Mouse (Mus musculus) liver, embryonic 12.5 days (tissue): ENCODE measurements around the gene Edil3. TPM values are rescaled to one million over a fixed set of nuclear protein-coding genes. Genes with fewer than 3 reads are reported as not detected.

Source experiments
- ATAC-seq: fragments of 200-750 bp; cut with Nextera tagmentation; 2 replicates; pipeline ENCODE4 v1.8.0; 2017; ENCODE audit warnings: moderate number of reproducible peaks, mild to moderate bottlenecking, moderate library complexity
- H3K27ac ChIP-seq: fragments of 300-500 bp; sonication (generic); 2 replicates; pipeline ENCODE4 v1.5.1; 2016; ENCODE audit warnings: mild to moderate bottlenecking
- H3K27me3 ChIP-seq: fragments of 300-500 bp; sonication (generic); replicated peaks from 2 replicates; pipeline ENCODE4 v1.6.1; 2016; ENCODE audit warnings: mild to moderate bottlenecking, moderate library complexity
- H3K36me3 ChIP-seq: fragments of 300-500 bp; sonication (generic); 2 replicates; pipeline ENCODE4 v1.6.1; 2016; ENCODE audit warnings: mild to moderate bottlenecking, moderate library complexity
- H3K4me1 ChIP-seq: fragments of 300-500 bp; sonication (generic); 2 replicates; pipeline ENCODE4 v1.6.1; 2016
- H3K4me2 ChIP-seq: fragments of 300-500 bp; sonication (generic); 2 replicates; pipeline ENCODE4 v1.6.1; 2016; ENCODE audit warnings: mild to moderate bottlenecking, moderate library complexity
- H3K4me3 ChIP-seq: fragments of 300-500 bp; sonication (generic); 2 replicates; pipeline ENCODE4 v1.5.1; 2016; ENCODE audit warnings: mild to moderate bottlenecking, moderate library complexity
- H3K9ac ChIP-seq: fragments of 300-500 bp; sonication (generic); 2 replicates; pipeline ENCODE4 v1.6.1; 2016; ENCODE audit warnings: mild to moderate bottlenecking, moderate library complexity
- H3K9me3 ChIP-seq: fragments of 300-500 bp; sonication (generic); replicated peaks from 2 replicates; pipeline ENCODE4 v1.6.1; 2016; ENCODE audit warnings: mild to moderate bottlenecking, moderate library complexity
- whole genome bisulfite sequencing: fragments of 180-500 bp; shearing (Covaris S2); methylation state at CpG from one replicate; pipeline ENCODE4 v1.1.7; 2016; ENCODE audit not compliant: insufficient replicate concordance; 5-methylcytosine and 5-hydroxymethylcytosine counted together
- polyA plus RNA-seq: library from polyadenylated mRNA; unstranded; fragments of >200 nt; fragmentation: Nextera tagmentation; extraction: Ambion mirVana; gene quantifications from 2 replicates; pipeline ENCODE4 v1.2.1, GENCODE M21; 2016

Gene Edil3
- polyA plus RNA-seq, 1 experiment from 2014 or later, result 0.56 TPM

- ATAC-seq, result no peak
- Histone ChIP-seq H3K4me2 (peak overlapping the region; percentile 4; the same call in 1 of the 2 replicates), H3K4me3 (no peak overlapping the region), H3K4me1 (no peaks in the 10 kb centered on the region), H3K9ac (no peak overlapping the region), H3K27ac (no peak overlapping the region), H3K27me3 (peaks cover 5% of the 10 kb centered on the region; the same call in 1 of the 2 replicates), H3K36me3 (no peaks in the 10 kb centered on the region), H3K9me3 (no peaks in the 10 kb centered on the region)
- 18% methylated on average over 10 of the region's 10 CpGs for WGBS
Measured at GRCm38 (mm10) chr13:88828362-88828761, 7.1 kb downstream of the Edil3 start.

- WGBS, result 65% methylated on average over 1 of the region's 1 CpGs
- ATAC-seq, result no peak
- H3K4me3 ChIP-seq, result no peak overlapping the region
Measured at GRCm38 (mm10) chr13:88833732-88834131, 12.5 kb downstream of the Edil3 start.

GRCm38 (mm10) chr13:88849739-88850138, 28.5 kb downstream of the Edil3 start:
- H3K4me2 ChIP-seq, result no peak overlapping the region
- ATAC-seq, result no peak

More at GRCm38 (mm10) chr13:88833732-88834131, 12.5 kb downstream of the Edil3 start:
- Histone ChIP-seq H3K36me3 (no peaks in the 10 kb centered on the region), H3K27me3 (no peaks in the 10 kb centered on the region), H3K9me3 (no peaks in the 10 kb centered on the region), H3K27ac (no peak overlapping the region), H3K9ac (no peak overlapping the region), H3K4me2 (no peak overlapping the region), H3K4me1 (no peaks in the 10 kb centered on the region)

GRCm38 (mm10) chr13:88879960-88880359, 58.7 kb downstream of the Edil3 start:
- no peak for ATAC-seq

More at GRCm38 (mm10) chr13:88849739-88850138, 28.5 kb downstream of the Edil3 start:
- H3K4me1 ChIP-seq, result no peaks in the 10 kb centered on the region
- no peaks in the 10 kb centered on the region for H3K27me3 ChIP-seq
- 38% methylated on average over 4 of the region's 4 CpGs for WGBS
- H3K9me3 ChIP-seq, result no peaks in the 10 kb centered on the region
- no peaks in the 10 kb centered on the region for H3K36me3 ChIP-seq
- H3K4me3 ChIP-seq, result no peak overlapping the region
- no peak overlapping the region for H3K27ac ChIP-seq
- no peak overlapping the region for H3K9ac ChIP-seq

GRCm38 (mm10) chr13:88890728-88891127, 69.5 kb downstream of the Edil3 start:
- WGBS, result 63% methylated on average over 3 of the region's 3 CpGs
- H3K9ac ChIP-seq, result no peak overlapping the region
- no peaks in the 10 kb centered on the region for H3K4me1 ChIP-seq
- H3K27me3 ChIP-seq, result no peaks in the 10 kb centered on the region
- H3K27ac ChIP-seq, result no peak overlapping the region
- H3K4me3 ChIP-seq, result no peak overlapping the region
- no peaks in the 10 kb centered on the region for H3K36me3 ChIP-seq
- no peak overlapping the region for H3K4me2 ChIP-seq
- no peak for ATAC-seq
- H3K9me3 ChIP-seq, result no peaks in the 10 kb centered on the region

More at GRCm38 (mm10) chr13:88879960-88880359, 58.7 kb downstream of the Edil3 start:
- WGBS, result 76% methylated on average over 2 of the region's 2 CpGs
- H3K4me1 ChIP-seq, result no peaks in the 10 kb centered on the region
- H3K9ac ChIP-seq, result no peak overlapping the region
- H3K27me3 ChIP-seq, result no peaks in the 10 kb centered on the region
- no peak overlapping the region for H3K4me3 ChIP-seq
- H3K9me3 ChIP-seq, result no peaks in the 10 kb centered on the region
- H3K36me3 ChIP-seq, result no peaks in the 10 kb centered on the region
- H3K27ac ChIP-seq, result no peak overlapping the region
- no peak overlapping the region for H3K4me2 ChIP-seq

GRCm38 (mm10) chr13:88900046-88900445, 78.8 kb downstream of the Edil3 start:
- no peaks in the 10 kb centered on the region for H3K36me3 ChIP-seq
- 67% methylated on average over 3 of the region's 3 CpGs for WGBS

GRCm38 (mm10) chr13:88907405-88907804, 86.1 kb downstream of the Edil3 start:
- Histone ChIP-seq H3K4me1 (no peaks in the 10 kb centered on the region), H3K27me3 (no peaks in the 10 kb centered on the region), H3K27ac (no peak overlapping the region), H3K4me3 (no peak overlapping the region), H3K9me3 (no peaks in the 10 kb centered on the region), H3K9ac (no peak overlapping the region), H3K4me2 (no peak overlapping the region), H3K36me3 (no peaks in the 10 kb centered on the region)
- WGBS, result 80% methylated on average over 1 of the region's 1 CpGs
- no peak for ATAC-seq

More at GRCm38 (mm10) chr13:88900046-88900445, 78.8 kb downstream of the Edil3 start:
- no peak for ATAC-seq
- H3K4me2 ChIP-seq, result no peak overlapping the region
- H3K27ac ChIP-seq, result no peak overlapping the region
- H3K4me3 ChIP-seq, result no peak overlapping the region
- H3K9ac ChIP-seq, result no peak overlapping the region
- H3K27me3 ChIP-seq, result no peaks in the 10 kb centered on the region
- no peaks in the 10 kb centered on the region for H3K9me3 ChIP-seq
- H3K4me1 ChIP-seq, result no peaks in the 10 kb centered on the region

GRCm38 (mm10) chr13:88908187-88908586, 86.9 kb downstream of the Edil3 start:
- Histone ChIP-seq H3K27ac (no peak overlapping the region), H3K4me3 (no peak overlapping the region), H3K36me3 (no peaks in the 10 kb centered on the region), H3K9ac (no peak overlapping the region), H3K27me3 (no peaks in the 10 kb centered on the region), H3K4me1 (no peaks in the 10 kb centered on the region), H3K9me3 (no peaks in the 10 kb centered on the region), H3K4me2 (no peak overlapping the region)
- 55% methylated on average over 1 of the region's 1 CpGs for WGBS
- no peak for ATAC-seq

- no peaks in the 10 kb centered on the region for H3K27me3 ChIP-seq
- no peak overlapping the region for H3K4me3 ChIP-seq
- no peaks in the 10 kb centered on the region for H3K9me3 ChIP-seq
- ATAC-seq, result no peak
- H3K36me3 ChIP-seq, result no peaks in the 10 kb centered on the region
- no peaks in the 10 kb centered on the region for H3K4me1 ChIP-seq
- H3K9ac ChIP-seq, result no peak overlapping the region
- H3K4me2 ChIP-seq, result no peak overlapping the region
- no peak overlapping the region for H3K27ac ChIP-seq
- WGBS, result 44% methylated on average over 2 of the region's 2 CpGs
Measured at GRCm38 (mm10) chr13:88916503-88916902, 95.2 kb downstream of the Edil3 start.

GRCm38 (mm10) chr13:88929626-88930025, 108.4 kb downstream of the Edil3 start:
- no peak overlapping the region for H3K4me2 ChIP-seq
- H3K36me3 ChIP-seq, result no peaks in the 10 kb centered on the region
- H3K27me3 ChIP-seq, result no peaks in the 10 kb centered on the region
- 62% methylated on average over 4 of the region's 4 CpGs for WGBS
- ATAC-seq, result no peak
- no peaks in the 10 kb centered on the region for H3K9me3 ChIP-seq
- no peak overlapping the region for H3K9ac ChIP-seq
- no peak overlapping the region for H3K4me3 ChIP-seq
- H3K4me1 ChIP-seq, result no peaks in the 10 kb centered on the region
- H3K27ac ChIP-seq, result no peak overlapping the region

- H3K4me3 ChIP-seq, result no peak overlapping the region
- no peak overlapping the region for H3K27ac ChIP-seq
- ATAC-seq, result no peak
- H3K9ac ChIP-seq, result no peak overlapping the region
- no peaks in the 10 kb centered on the region for H3K4me1 ChIP-seq
- no peaks in the 10 kb centered on the region for H3K36me3 ChIP-seq
- no peaks in the 10 kb centered on the region for H3K27me3 ChIP-seq
- no peaks in the 10 kb centered on the region for H3K9me3 ChIP-seq
- 52% methylated on average over 2 of the region's 2 CpGs for WGBS
- H3K4me2 ChIP-seq, result no peak overlapping the region
Measured at GRCm38 (mm10) chr13:88938564-88938963, 117.3 kb downstream of the Edil3 start.

- no peaks in the 10 kb centered on the region for H3K4me1 ChIP-seq
- no peaks in the 10 kb centered on the region for H3K9me3 ChIP-seq
- no peak overlapping the region for H3K27ac ChIP-seq
- WGBS, result 54% methylated on average over 4 of the region's 4 CpGs
- no peaks in the 10 kb centered on the region for H3K36me3 ChIP-seq
- H3K9ac ChIP-seq, result no peak overlapping the region
- no peak for ATAC-seq
- H3K4me2 ChIP-seq, result no peak overlapping the region
- H3K27me3 ChIP-seq, result no peaks in the 10 kb centered on the region
- H3K4me3 ChIP-seq, result no peak overlapping the region
Measured at GRCm38 (mm10) chr13:88972355-88972754, 151.1 kb downstream of the Edil3 start.
